Mouse (Mus musculus) spleen, postnatal 14 days (tissue): ENCODE data around the gene Six3.

Experiments
- DNase-seq, 2 experiments: peaks; one replicate each; pipeline ENCODE4 v3.0.0; 2021 to 2022; ENCODE audit warnings: low spot score in 2 of 2

Gene Six3

GRCm38 (mm10) chr17:85612526-85613265, 712 bp upstream of the Six3 start:
- DNase-seq = no peak

- DNase-seq = no peak
Measured at GRCm38 (mm10) chr17:85614011-85614721, 758 bp downstream of the Six3 start.

- no peak for DNase-seq
Measured at GRCm38 (mm10) chr17:85614722-85615331, 1.4 kb downstream of the Six3 start.

GRCm38 (mm10) chr17:85615586-85615985, 2.2 kb downstream of the Six3 start:
- DNase-seq = no peak

- no peak for DNase-seq
Measured at GRCm38 (mm10) chr17:85616526-85617500, 3.4 kb downstream of the Six3 start.

- no peak for DNase-seq
Measured at GRCm38 (mm10) chr17:85617566-85618358, 4.4 kb downstream of the Six3 start.

- no peak for DNase-seq
Measured at GRCm38 (mm10) chr17:85618359-85619112, 5.1 kb downstream of the Six3 start.

- DNase-seq = no peak
Measured at GRCm38 (mm10) chr17:85619113-85620085, 6.0 kb downstream of the Six3 start.

GRCm38 (mm10) chr17:85620086-85620481, 6.7 kb downstream of the Six3 start:
- no peak for DNase-seq

- DNase-seq = no peak
Measured at GRCm38 (mm10) chr17:85620680-85621504, 7.5 kb downstream of the Six3 start.

GRCm38 (mm10) chr17:85621505-85622310, 8.3 kb downstream of the Six3 start:
- no peak for DNase-seq

- DNase-seq = no peak
Measured at GRCm38 (mm10) chr17:85622493-85623157, 9.2 kb downstream of the Six3 start.

- no peak for DNase-seq
Measured at GRCm38 (mm10) chr17:85623161-85624050, 10.0 kb downstream of the Six3 start.

- no peak for DNase-seq
Measured at GRCm38 (mm10) chr17:85624051-85624420, 10.6 kb downstream of the Six3 start.
